Mouse (Mus musculus) spleen, adult 2 months (tissue): ENCODE results near the gene Olfr800. TPM values are rescaled to one million over a fixed set of nuclear protein-coding genes. Genes with fewer than 3 reads are reported as not detected.

Experiments used
- DNase-seq, 2 experiments: peaks; one replicate each; pipeline versions ENCODE4 v3.0.0 to v3.0.0-alpha.2; 2012 to 2021; ENCODE audit warnings: low spot score in 2 of 2, low read depth in 1 of 2
- H3K27ac ChIP-seq: fragments of 200-500 bp; 2 replicates; pipeline ENCODE4 v1.5.1; 2012; ENCODE audit warnings: low read length, inconsistent platforms; ENCODE audit not compliant: insufficient read depth
- H3K27me3 ChIP-seq: fragments of 200-500 bp; 2 replicates; pipeline ENCODE4 v1.6.1; 2012; ENCODE audit warnings: mild to moderate bottlenecking, moderate library complexity, low read length, inconsistent platforms; ENCODE audit not compliant: control insufficient read depth, insufficient read depth
- H3K36me3 ChIP-seq: fragments of 200-500 bp; 2 replicates; pipeline ENCODE4 v1.6.1; 2012; ENCODE audit warnings: mild to moderate bottlenecking, low read length, inconsistent platforms; ENCODE audit not compliant: control insufficient read depth, insufficient read depth
- H3K4me1 ChIP-seq: fragments of 200-500 bp; 2 replicates; pipeline ENCODE4 v1.6.1; 2011; ENCODE audit warnings: inconsistent platforms; ENCODE audit not compliant: control insufficient read depth, insufficient read depth, insufficient read length
- H3K4me3 ChIP-seq: fragments of 200-500 bp; 2 replicates; pipeline ENCODE4 v1.5.1; 2011; ENCODE audit warnings: mild to moderate bottlenecking, inconsistent platforms; ENCODE audit not compliant: insufficient read depth, insufficient read length; ENCODE audit errors: extremely low read depth
- CTCF ChIP-seq: fragments of 200-500 bp; IDR thresholded peaks from 2 replicates; pipeline ENCODE4 v1.5.1; 2011; ENCODE audit warnings: mild to moderate bottlenecking, inconsistent platforms; ENCODE audit not compliant: insufficient read depth, insufficient read length, insufficient replicate concordance; ENCODE audit errors: extremely low read depth
- POLR2A ChIP-seq: fragments of 200-500 bp; IDR thresholded peaks from 2 replicates; pipeline ENCODE4 v1.6.1; 2011; ENCODE audit warnings: low read depth, low read length, inconsistent platforms
- WGBS: fragments of 180-500 bp; shearing (Covaris S2); methylation state at CpG from one replicate; pipeline ENCODE4 v1.1.7; 2018; 5-methylcytosine and 5-hydroxymethylcytosine counted together
- polyA plus RNA-seq: library from polyadenylated mRNA; depleted of rRNA; stranded (reverse); fragments of >200 nt; gene quantifications from 2 replicates; pipeline ENCODE4 v1.2.3, GENCODE M21; 2012; rRNA removed

Olfr800 gene
- polyA plus RNA-seq = not detected in 2 replicates

DNA sequence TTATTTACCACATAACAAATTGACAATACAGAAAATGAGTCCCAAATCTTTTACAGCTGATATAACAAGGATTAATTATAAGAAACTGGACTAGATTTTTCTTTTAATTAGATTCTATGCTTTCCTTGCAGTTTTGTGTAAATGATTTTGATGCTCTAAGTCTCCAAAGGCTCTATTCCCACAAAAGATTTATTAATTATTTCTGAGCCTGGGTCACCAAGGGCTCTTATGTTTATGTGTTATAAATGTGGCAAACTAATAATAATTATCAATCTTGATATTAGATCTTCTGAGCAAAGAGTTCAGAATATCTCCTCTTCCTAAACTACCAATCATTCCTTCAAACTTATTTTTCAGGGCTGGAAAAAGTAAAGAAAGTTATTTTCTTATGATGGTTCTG is at the start of gene Olfr800:
Gene Olfr800 (plus strand): TSS at position 301 of the 400 bp plus-strand sequence.
- TF ChIP-seq CTCF (no peak), POLR2A (no peak)
- no peak within 1 kb of the TSS for H3K27ac ChIP-seq
- H3K4me3 ChIP-seq = no peak within 1 kb of the TSS
- no peaks in the 10 kb centered on the region for H3K27me3 ChIP-seq
- no peak for DNase-seq
- no peaks in the 10 kb centered on the region for H3K4me1 ChIP-seq
- no peaks in the 10 kb centered on the region for H3K36me3 ChIP-seq

- Histone ChIP-seq H3K27ac (no peak within 1 kb of the TSS), H3K27me3 (no peaks in the 10 kb centered on the region), H3K4me3 (no peak within 1 kb of the TSS), H3K36me3 (no peaks in the 10 kb centered on the region), H3K4me1 (no peaks in the 10 kb centered on the region)
- DNase-seq = no peak
- TF ChIP-seq POLR2A (no peak), CTCF (no peak)
- WGBS = 87% methylated on average over 1 of the region's 1 CpGs
Measured at GRCm38 (mm10) chr10:129612470-129612869, 45.0 kb upstream of the Olfr800 start, which contains the start of gene Olfr796. TSS of gene Olfr796 (minus strand) at chr10:129612570.

DNA sequence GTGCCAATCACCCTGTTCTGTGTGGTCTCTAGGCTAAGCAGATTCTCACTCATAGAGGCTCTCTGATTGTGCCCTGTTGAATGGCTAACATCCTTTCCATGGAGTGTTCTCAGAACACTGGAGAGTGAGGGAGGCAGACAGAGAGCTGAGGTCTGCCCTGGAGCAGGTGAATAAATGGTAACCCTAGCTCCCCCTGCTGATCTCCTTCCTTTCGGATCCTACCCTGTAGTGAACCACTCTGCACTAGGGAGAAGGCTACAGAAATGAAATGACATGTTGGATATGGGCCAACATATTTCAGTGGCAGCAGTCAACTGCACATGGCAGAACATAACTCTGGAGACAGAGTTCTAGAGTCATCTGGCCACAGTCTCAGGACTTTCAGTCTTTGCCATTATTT is 35.8 kb upstream of the Olfr800 start:
- DNase-seq = no peak
- TF ChIP-seq POLR2A (no peak), CTCF (no peak)
- H3K36me3 ChIP-seq = no peaks in the 10 kb centered on the region
- no peaks in the 10 kb centered on the region for H3K27me3 ChIP-seq
- H3K4me1 ChIP-seq = no peaks in the 10 kb centered on the region
- 26% methylated on average over 1 of the region's 1 CpGs for WGBS
- no peak overlapping the region for H3K27ac ChIP-seq
- no peak overlapping the region for H3K4me3 ChIP-seq

DNA sequence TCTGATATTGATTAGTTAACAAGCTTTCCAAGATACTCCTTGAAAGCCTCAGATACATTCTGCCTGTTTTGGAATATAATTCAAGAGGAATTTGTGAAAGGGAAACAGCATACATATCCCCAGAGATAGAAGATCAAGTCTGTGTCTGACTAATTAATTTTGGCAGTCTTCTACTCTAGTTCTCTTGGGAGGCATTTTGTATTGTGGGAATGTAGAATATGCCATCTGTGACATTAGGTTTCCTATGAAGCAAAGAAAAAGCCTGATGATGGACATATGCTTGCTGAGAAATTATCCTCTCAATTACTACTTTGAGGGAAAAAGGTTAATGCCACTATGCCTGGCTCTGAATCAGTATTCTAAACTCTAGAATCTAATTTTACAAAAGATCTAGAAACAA is 34.2 kb upstream of the Olfr800 start:
- no peak overlapping the region for H3K4me3 ChIP-seq
- DNase-seq = no peak
- TF ChIP-seq POLR2A = no peak
- no peak for TF ChIP-seq CTCF
- no peak overlapping the region for H3K27ac ChIP-seq
- no peaks in the 10 kb centered on the region for H3K27me3 ChIP-seq
- H3K36me3 ChIP-seq = no peaks in the 10 kb centered on the region
- no peaks in the 10 kb centered on the region for H3K4me1 ChIP-seq

- Histone ChIP-seq H3K27me3 (no peaks in the 10 kb centered on the region), H3K4me1 (no peaks in the 10 kb centered on the region), H3K4me3 (no peak within 1 kb of the TSS), H3K27ac (no peak within 1 kb of the TSS), H3K36me3 (no peaks in the 10 kb centered on the region)
- DNase-seq = no peak
- WGBS = 68% methylated on average over 1 of the region's 1 CpGs
- no peak for TF ChIP-seq POLR2A
Measured at GRCm38 (mm10) chr10:129627834-129628233, 29.7 kb upstream of the Olfr800 start, which contains the start of gene Olfr798. TSS of gene Olfr798 (minus strand) at chr10:129627934.

DNA sequence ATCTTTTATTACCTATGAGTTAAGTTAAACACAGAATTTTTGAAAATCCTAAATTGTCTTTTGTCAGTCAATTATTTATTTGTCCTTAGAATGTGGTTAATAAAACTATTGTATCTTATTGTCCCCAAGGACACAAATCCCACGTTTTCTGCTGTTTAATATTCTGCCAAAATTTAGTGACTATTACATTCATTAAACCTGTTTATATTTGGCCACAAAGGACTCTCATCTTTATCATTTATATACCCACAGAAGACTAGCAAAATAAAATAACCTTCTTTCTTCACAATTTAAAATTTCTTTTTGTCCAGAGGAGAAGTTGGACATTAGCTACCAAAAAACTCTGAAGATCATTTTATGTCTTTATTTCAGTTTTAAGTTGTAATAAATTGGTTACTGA is 20.3 kb upstream of the Olfr800 start, which contains the start of gene Olfr799:
Gene Olfr799 (plus strand): TSS at position 301 of the 400 bp plus-strand sequence.
- H3K36me3 ChIP-seq = no peaks in the 10 kb centered on the region
- DNase-seq = no peak
- H3K4me1 ChIP-seq = no peaks in the 10 kb centered on the region
- 24% methylated on average over 1 of the region's 1 CpGs for WGBS
- TF ChIP-seq POLR2A (no peak), CTCF (no peak)
- H3K27me3 ChIP-seq = no peaks in the 10 kb centered on the region
- H3K27ac ChIP-seq = no peak within 1 kb of the TSS
- no peak within 1 kb of the TSS for H3K4me3 ChIP-seq

DNA sequence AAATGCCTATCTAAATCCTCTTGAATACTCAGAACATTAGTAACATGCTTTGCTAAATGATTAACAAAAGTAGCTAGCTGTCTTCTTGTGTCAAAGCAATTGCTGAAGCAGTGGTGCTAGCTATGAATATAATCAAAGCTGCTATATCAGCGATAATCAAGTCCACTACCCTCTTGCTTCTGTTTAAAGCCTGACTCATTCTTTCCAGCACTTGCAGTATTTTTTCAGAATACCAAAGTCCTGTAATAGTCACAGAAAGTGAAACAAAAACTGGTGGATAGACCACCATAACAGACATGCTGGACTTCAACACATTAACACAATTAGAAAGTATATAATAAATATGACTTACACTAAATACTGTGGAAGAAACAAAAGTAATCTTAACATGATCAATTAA is 5.7 kb upstream of the Olfr800 start:
- Histone ChIP-seq H3K27me3 (no peaks in the 10 kb centered on the region), H3K27ac (no peak overlapping the region), H3K4me1 (no peaks in the 10 kb centered on the region), H3K36me3 (no peaks in the 10 kb centered on the region), H3K4me3 (no peak overlapping the region)
- TF ChIP-seq CTCF (no peak), POLR2A (no peak)
- no peak for DNase-seq
- 79% methylated on average over 1 of the region's 1 CpGs for whole genome bisulfite sequencing
